Mouse (Mus musculus) neural tube, embryonic 14.5 days (tissue): ENCODE measurements around the gene Uqcrc2. TPM values are rescaled to one million over a fixed set of nuclear protein-coding genes. Genes with fewer than 3 reads are reported as not detected.

Experiments
- ATAC-seq: fragments of 200-750 bp; cut with Nextera tagmentation; 2 replicates; pipeline ENCODE4 v1.8.0; 2017; ENCODE audit warnings: low read depth, mild to moderate bottlenecking, moderate TSS enrichment, moderate library complexity
- H3K27ac ChIP-seq: fragments of 300-500 bp; sonication (generic); 2 replicates; pipeline ENCODE4 v1.5.1; 2014; ENCODE audit warnings: low read depth, mild to moderate bottlenecking, control low read depth, low read length, moderate library complexity, mixed read lengths
- H3K27me3 ChIP-seq: fragments of 300-500 bp; sonication (generic); 2 replicates; pipeline ENCODE4 v1.6.1; 2014; ENCODE audit warnings: low read length; ENCODE audit not compliant: control insufficient read depth, insufficient read depth
- H3K36me3 ChIP-seq: fragments of 300-500 bp; sonication (generic); 2 replicates; pipeline ENCODE4 v1.6.1; 2014; ENCODE audit warnings: low read length, mixed read lengths; ENCODE audit not compliant: control insufficient read depth, insufficient read depth
- H3K4me1 ChIP-seq: fragments of 300-500 bp; sonication (generic); 2 replicates; pipeline ENCODE4 v1.6.1; 2014; ENCODE audit warnings: low read length; ENCODE audit not compliant: control insufficient read depth, insufficient read depth
- H3K4me2 ChIP-seq: fragments of 300-500 bp; sonication (generic); 2 replicates; pipeline ENCODE4 v1.6.1; 2014; ENCODE audit warnings: mild to moderate bottlenecking, low read depth, low read length, control low read depth
- H3K4me3 ChIP-seq: fragments of 300-500 bp; sonication (generic); 2 replicates; pipeline ENCODE4 v1.5.1; 2014; ENCODE audit warnings: low read depth, low read length, control low read depth, mixed read lengths
- H3K9ac ChIP-seq: fragments of 300-500 bp; sonication (generic); replicated peaks from 2 replicates; pipeline ENCODE4 v1.6.1; 2014; ENCODE audit warnings: low read depth, mild to moderate bottlenecking, control low read depth, low read length, mixed read lengths
- H3K9me3 ChIP-seq: fragments of 300-500 bp; sonication (generic); 2 replicates; pipeline ENCODE4 v1.6.1; 2016; ENCODE audit warnings: low read length; ENCODE audit not compliant: control insufficient read depth
- WGBS: fragments of 180-500 bp; shearing (Covaris S2); extraction: QIAGEN DNeasy Blood & Tissue Kit; methylation state at CpG from one replicate; pipeline ENCODE4 v1.1.7; 2014; 5-methylcytosine and 5-hydroxymethylcytosine counted together
- polyA plus RNA-seq: library from polyadenylated mRNA; unstranded; fragments of >200 nt; fragmentation: Nextera tagmentation; extraction: Ambion mirVana; gene quantifications from 2 replicates; pipeline ENCODE4 v1.2.1, GENCODE M21; 2014

Uqcrc2 gene
- 257 and 264 TPM in 2 replicates for polyA plus RNA-seq

DNA sequence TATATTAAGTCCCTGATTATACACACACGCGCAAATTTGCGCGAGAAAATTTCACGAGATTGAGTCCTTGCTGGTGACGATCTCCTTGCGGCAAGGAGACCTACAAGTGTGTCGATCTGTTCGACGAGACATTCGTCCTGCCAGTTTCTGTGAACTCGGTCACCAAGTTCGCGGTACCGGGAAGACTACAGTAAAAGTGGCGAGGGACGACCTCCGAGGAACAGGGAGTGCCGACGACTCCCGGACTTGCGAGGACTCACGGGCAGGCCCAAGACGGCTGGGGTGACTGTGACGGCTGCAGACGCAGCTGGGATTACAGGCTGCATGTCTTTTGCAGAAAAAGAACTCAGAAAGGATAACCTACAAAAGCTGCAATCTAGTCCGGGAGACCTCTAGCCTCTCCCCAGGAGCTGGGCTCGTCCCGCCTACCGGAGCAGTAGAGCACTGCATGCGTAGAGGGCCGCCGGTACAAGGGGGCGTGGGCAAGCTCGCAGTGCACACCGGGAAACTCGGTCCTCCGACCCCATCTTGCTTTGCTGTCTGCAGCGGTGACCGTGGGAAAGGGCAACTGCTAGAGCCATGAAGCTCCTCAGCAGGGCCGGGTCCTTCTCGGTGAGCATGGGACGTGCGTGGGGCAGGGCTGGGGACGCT lies at the start of gene Uqcrc2:
Gene Uqcrc2, plus strand, starts transcription at position 466 of the 651 bp plus-strand sequence.
- Histone ChIP-seq H3K4me3 (peak within 1 kb of the TSS; percentile 99), H3K4me1 (peaks cover 9% of the 10 kb centered on the region), H3K27ac (peak within 1 kb of the TSS; percentile 89), H3K4me2 (peak within 1 kb of the TSS; percentile 71), H3K9me3 (no peaks in the 10 kb centered on the region), H3K27me3 (no peaks in the 10 kb centered on the region), H3K36me3 (peaks cover 18% of the 10 kb centered on the region), H3K9ac (peak within 1 kb of the TSS; percentile 94)
- peak; percentile 100 for ATAC-seq
- under 1% methylated on average over 45 of the region's 45 CpGs for WGBS

DNA sequence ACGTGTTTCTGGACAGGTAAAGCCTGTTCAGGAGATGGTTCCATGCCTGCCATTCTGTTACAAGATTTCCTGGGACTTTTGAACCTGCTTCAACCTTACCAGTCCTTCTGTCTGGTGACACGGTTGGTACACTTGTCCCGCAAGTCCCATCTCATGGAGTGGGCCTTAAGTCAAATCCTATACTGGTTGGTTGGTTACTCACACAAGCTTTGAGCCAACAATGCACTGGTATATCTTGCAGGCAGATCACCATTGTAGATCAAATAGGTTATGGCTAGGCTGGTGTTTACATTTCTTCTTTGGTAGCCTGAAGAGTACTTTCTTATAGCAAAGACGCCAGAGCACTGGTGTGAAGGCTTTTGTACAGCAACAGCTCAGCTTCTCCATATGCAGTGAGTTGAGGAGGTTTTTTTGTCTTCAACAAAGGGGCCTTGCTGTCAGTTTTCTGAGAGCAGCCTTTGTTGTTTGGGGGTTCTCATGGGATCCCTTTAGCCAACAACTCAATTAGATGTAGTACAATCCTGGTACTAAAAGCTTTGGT lies 37.7 kb upstream of the Uqcrc2 start:
- H3K27me3 ChIP-seq, result no peaks in the 10 kb centered on the region
- H3K9ac ChIP-seq, result peak overlapping the region; percentile 55
- H3K9me3 ChIP-seq, result no peaks in the 10 kb centered on the region
- no peaks in the 10 kb centered on the region for H3K36me3 ChIP-seq
- peak overlapping the region; percentile 59 for H3K4me2 ChIP-seq
- H3K4me3 ChIP-seq, result peak overlapping the region; percentile 32
- peak overlapping the region; percentile 53; the same call in 1 of the 2 replicates for H3K27ac ChIP-seq
- ATAC-seq, result peak; percentile 36; the same call in 1 of the 2 replicates
- no peaks in the 10 kb centered on the region for H3K4me1 ChIP-seq
- WGBS, result 81% methylated on average over 4 of the region's 4 CpGs

DNA sequence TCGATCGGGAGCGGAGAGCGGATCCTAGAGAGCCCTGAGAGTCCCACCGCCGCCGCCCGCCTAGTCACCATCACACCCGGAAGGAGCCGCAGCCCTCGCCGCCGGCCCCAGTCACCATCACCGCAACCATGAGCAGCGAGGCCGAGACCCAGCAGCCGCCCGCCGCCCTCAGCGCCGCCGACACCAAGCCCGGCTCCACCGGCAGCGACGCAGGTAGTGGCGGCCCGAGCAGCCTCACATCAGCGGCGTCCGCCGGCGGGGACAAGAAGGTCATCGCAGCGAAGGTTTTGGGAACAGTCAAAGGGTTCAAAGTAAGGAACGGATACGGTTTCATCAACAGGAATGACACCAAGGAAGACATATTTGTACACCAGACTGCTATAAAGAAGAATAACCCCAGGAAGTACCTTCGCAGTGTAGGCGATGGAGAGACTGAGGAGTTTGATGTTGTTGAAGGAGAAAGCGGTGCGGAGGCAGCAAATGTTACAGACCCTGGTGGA lies 37.2 kb upstream of the Uqcrc2 start:
- no peaks in the 10 kb centered on the region for H3K27me3 ChIP-seq
- H3K27ac ChIP-seq, result peak overlapping the region; percentile 53
- WGBS, result 4% methylated on average over 41 of the region's 41 CpGs
- peak; percentile 83 for ATAC-seq
- H3K9me3 ChIP-seq, result no peaks in the 10 kb centered on the region
- H3K9ac ChIP-seq, result peak overlapping the region; percentile 55
- H3K4me2 ChIP-seq, result peak overlapping the region; percentile 59
- H3K4me3 ChIP-seq, result peak overlapping the region; percentile 32
- no peaks in the 10 kb centered on the region for H3K36me3 ChIP-seq
- H3K4me1 ChIP-seq, result no peaks in the 10 kb centered on the region

GRCm38 (mm10) chr7:120598355-120598754 lies 36.6 kb upstream of the Uqcrc2 start:
- H3K27ac ChIP-seq, result no peak overlapping the region
- H3K4me3 ChIP-seq, result peak overlapping the region; percentile 32; the same call in 1 of the 2 replicates
- H3K9me3 ChIP-seq, result no peaks in the 10 kb centered on the region
- no peaks in the 10 kb centered on the region for H3K27me3 ChIP-seq
- no peak overlapping the region for H3K9ac ChIP-seq
- ATAC-seq, result no peak; the same call in 1 of the 2 replicates
- 84% methylated on average over 7 of the region's 7 CpGs for WGBS
- H3K4me2 ChIP-seq, result peak overlapping the region; percentile 59
- no peaks in the 10 kb centered on the region for H3K4me1 ChIP-seq
- no peaks in the 10 kb centered on the region for H3K36me3 ChIP-seq

DNA sequence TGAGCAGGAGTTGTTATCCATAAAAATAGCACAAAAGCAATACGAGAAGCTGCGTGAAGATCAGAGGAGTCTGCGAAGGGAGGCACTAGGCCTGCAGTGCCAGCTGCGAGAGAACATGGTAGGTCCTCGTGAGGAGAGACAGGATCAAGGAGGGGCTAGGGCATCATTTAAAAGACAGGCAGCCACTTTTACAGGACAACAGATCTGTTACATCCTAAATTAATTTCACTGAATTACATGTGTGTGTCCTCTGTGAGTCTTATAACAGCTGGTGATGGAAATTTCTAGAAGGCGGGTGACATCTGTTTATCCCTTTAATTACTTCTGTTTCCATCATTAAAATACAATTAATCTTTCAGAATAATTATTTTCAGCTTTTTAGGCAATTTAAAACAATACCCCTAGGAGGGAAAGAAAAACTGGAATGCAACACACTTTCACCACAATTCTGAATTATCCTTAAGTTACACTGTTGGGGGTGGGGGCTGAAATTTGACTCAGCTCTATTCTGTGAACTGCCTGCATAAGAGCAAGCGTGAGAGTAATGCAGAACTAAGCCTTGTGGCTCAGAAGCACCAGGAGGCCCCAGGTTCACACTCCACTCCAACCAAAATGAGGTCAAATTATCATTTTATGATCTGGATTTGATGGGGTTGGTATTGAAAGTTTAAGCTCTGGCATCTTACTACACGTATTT lies 14.8 kb upstream of the Uqcrc2 start:
- Histone ChIP-seq H3K36me3 (no peaks in the 10 kb centered on the region), H3K9ac (no peak overlapping the region), H3K4me3 (no peak overlapping the region), H3K9me3 (no peaks in the 10 kb centered on the region), H3K27me3 (no peaks in the 10 kb centered on the region), H3K4me2 (no peak overlapping the region), H3K27ac (no peak overlapping the region), H3K4me1 (no peaks in the 10 kb centered on the region)
- WGBS, result 61% methylated on average over 8 of the region's 8 CpGs
- peak; percentile 76 for ATAC-seq

DNA sequence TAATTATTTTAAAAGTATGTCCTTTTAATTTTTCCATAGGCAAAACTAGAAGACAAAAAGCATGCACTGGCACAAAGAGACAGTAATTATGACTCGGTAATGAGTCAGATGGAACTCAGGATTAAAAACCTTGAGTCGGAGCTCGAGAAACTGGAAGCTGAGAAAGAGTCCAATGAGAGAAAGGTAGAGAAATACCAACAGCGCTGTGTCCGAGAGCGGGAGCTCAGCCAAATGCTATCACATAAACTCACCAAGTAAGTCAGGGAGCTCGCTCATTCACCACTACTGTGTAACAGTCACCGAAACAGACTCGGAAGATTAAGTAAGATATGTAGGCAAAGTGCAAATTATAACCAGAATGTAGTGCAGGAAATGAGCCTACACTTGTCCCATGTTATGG lies 14.1 kb upstream of the Uqcrc2 start:
- Histone ChIP-seq H3K36me3 (no peaks in the 10 kb centered on the region), H3K9ac (no peak overlapping the region), H3K27ac (no peak overlapping the region), H3K4me3 (no peak overlapping the region), H3K27me3 (no peaks in the 10 kb centered on the region), H3K9me3 (no peaks in the 10 kb centered on the region), H3K4me1 (no peaks in the 10 kb centered on the region), H3K4me2 (no peak overlapping the region)
- WGBS, result 87% methylated on average over 9 of the region's 9 CpGs
- no peak for ATAC-seq

DNA sequence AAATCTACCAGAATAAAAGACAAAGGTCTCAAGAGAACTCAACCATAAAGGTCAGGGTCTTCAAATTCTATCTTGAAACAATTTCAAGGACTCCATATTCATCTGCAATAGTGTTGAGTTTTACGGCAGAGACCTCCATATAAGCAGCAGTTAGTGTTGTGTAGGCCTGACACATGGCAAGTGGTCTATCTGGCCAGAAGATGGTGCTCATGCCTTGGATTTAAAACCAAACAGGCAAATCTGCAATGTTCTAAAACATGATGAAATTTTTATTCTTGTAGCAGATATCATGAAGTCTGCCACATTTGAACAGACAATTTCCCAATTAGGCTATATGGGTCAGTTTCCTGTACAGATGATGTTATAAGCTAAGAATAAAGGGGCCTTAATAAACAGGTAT lies 2.5 kb upstream of the Uqcrc2 start:
- H3K4me1 ChIP-seq, result peaks cover 9% of the 10 kb centered on the region
- no peak overlapping the region for H3K27ac ChIP-seq
- no peak overlapping the region for H3K9ac ChIP-seq
- 80% methylated on average over 1 of the region's 1 CpGs for WGBS
- H3K9me3 ChIP-seq, result no peaks in the 10 kb centered on the region
- no peak overlapping the region for H3K4me3 ChIP-seq
- no peak overlapping the region for H3K4me2 ChIP-seq
- H3K27me3 ChIP-seq, result no peaks in the 10 kb centered on the region
- no peak for ATAC-seq
- no peaks in the 10 kb centered on the region for H3K36me3 ChIP-seq

GRCm38 (mm10) chr7:120634301-120634700 lies 675 bp upstream of the Uqcrc2 start:
- ATAC-seq, result no peak
- peaks cover 14% of the 10 kb centered on the region for H3K36me3 ChIP-seq
- H3K4me3 ChIP-seq, result peak overlapping the region; percentile 99
- peak overlapping the region; percentile 89; the same call in 1 of the 2 replicates for H3K27ac ChIP-seq
- H3K4me1 ChIP-seq, result peaks cover 9% of the 10 kb centered on the region
- WGBS, result 10% methylated on average over 9 of the region's 9 CpGs
- H3K4me2 ChIP-seq, result peak overlapping the region; percentile 64
- H3K9me3 ChIP-seq, result no peaks in the 10 kb centered on the region
- no peaks in the 10 kb centered on the region for H3K27me3 ChIP-seq
- peak overlapping the region; percentile 94 for H3K9ac ChIP-seq

GRCm38 (mm10) chr7:120635362-120635781 lies 396 bp downstream of the Uqcrc2 start:
- no peaks in the 10 kb centered on the region for H3K9me3 ChIP-seq
- H3K4me3 ChIP-seq, result peak overlapping the region; percentile 99
- WGBS, result under 1% methylated on average over 30 of the region's 32 CpGs
- ATAC-seq, result no peak; the same call in 1 of the 2 replicates
- peak overlapping the region; percentile 89 for H3K27ac ChIP-seq
- H3K27me3 ChIP-seq, result no peaks in the 10 kb centered on the region
- peak overlapping the region; percentile 94 for H3K9ac ChIP-seq
- peaks cover 9% of the 10 kb centered on the region for H3K4me1 ChIP-seq
- peak overlapping the region; percentile 71 for H3K4me2 ChIP-seq
- peaks cover 23% of the 10 kb centered on the region for H3K36me3 ChIP-seq
